Mouse (Mus musculus) adrenal gland, adult 18-20 months (tissue): Measurements from ENCODE around the gene Loxl4. TPM values are rescaled to one million over a fixed set of nuclear protein-coding genes. Genes with fewer than 3 reads are reported as not detected.

Experiments
- DNase-seq, 2 experiments: peaks; one replicate each; pipeline ENCODE4 v3.0.0; 2021 to 2022; ENCODE audit warnings: low spot score in 2 of 2
- total RNA-seq, 2 experiments: library from RNA; stranded (reverse); gene quantifications; 1 replicate in 1 of 2; 2 replicates in 1 of 2; pipeline ENCODE4 v1.2.3; 2021

Loxl4 gene
- total RNA-seq, 2 experiments from 2014 or later, result 2.0 to 11.5 TPM

DNA sequence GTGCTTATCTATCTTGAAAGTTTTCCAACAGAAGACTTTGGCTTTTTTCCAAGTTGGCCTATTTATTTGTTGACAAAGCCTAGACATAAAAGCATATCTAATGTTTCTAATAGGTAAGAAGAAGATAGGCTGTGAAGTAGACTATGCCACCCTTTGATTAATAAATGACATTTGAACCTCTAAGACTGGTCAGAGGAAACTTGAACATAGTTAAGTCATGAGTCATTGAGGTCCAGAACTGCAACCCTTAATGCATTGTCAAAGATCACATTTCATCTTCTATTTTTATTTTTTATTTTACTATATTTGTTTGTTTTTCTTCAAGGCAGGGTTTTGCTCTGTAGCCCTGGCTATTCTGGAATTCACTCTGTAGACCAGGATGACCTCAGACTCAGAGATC lies 45.6 kb downstream of the Loxl4 start:
- no peak for DNase-seq

DNA sequence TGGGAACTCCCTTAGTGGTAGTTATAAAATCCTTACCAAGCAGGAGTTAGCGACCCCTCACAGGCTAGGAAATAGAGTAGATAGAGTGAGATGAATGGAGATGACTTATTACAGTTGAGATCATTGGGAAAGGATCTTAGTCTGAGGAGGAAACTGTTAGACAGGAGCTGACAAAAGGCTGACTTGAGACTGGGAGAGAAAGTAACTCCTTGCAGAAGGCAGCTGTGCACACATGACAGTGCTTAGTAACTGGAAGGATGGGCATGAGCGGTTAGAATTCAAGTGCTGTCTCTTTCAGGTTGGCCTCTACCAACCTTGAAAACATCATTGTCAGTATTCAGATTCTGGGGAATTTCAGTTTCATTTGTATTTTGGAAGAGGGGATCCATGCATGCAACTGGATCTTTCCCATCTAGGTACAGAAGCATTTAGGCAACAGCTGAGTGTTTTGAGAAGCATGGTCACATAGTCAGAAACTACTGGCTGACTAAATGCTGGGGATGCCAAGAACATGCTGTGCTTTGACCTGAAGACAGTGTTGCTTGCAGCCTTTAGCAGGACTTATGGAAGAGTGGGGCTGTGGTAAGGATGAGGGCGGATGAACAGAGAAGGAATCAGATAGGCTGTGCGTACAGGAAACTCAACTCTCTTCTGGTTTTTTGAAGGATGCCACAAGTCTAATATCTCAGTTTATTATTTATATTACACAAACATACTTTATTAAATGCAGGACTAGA lies 46.2 kb downstream of the Loxl4 start:
- no peak for DNase-seq

DNA sequence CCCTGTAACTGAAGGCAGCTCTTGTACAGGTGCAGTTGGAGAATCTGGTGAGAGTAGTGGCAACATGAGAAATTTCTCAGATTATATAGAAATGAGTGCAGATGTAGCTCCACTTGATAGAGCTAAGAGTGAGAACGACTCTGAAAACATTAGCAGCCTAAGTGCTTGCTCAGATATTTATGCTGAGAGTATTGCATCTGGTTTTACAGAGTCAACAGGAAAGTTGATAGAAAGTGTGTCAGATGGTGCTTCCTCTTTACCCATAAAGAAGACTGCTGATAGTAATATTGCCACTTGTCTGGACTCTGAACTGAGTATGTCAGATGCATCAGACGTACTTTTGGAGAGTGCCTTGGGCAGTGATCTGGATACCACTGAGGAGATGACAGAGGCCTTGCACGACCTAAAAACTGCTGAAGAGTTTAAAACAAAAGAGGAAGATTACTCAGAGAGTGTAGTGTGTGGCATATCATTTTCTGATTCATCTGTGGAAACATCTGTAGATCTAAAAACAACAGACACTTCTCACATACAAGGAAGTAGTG lies 48.8 kb downstream of the Loxl4 start:
- no peak for DNase-seq

DNA sequence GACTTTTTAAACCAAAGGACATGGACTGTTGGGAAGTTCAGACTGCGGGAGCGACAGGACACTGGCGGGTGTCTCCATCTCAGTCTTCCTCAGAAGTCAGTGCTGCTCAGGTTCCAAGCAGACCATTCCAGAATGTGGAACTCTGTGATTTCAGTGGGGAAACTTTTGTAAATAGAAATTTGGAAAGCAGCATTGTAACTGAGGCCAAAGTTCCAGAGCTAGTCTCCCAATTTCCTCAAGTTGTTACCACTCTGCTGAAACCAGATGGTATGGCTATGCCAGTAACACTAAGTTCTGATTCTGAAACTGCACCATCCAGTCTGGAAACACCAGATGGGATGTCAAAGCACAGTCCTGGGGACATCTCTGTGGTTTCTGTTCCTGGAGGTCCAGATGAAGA lies 49.6 kb downstream of the Loxl4 start:
- no peak for DNase-seq

DNA sequence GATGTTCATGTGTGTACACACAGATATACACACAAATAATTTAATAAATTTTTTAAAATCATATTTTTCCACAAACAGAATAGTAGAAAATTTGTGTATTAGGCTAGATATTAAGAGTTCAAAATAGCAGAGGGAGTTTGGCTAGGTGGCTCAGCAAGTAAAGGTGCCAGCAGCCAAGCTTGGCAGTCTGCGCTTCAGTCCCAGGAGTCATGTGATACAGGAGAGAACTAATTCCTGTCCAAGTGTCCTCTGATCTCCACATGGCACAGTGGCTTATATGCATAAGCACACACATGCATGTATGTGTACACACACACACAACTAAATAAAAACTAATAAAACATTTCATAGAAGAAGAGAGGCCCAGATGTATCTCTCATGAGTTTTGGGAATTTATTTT lies 50.6 kb downstream of the Loxl4 start:
- DNase-seq, result no peak

DNA sequence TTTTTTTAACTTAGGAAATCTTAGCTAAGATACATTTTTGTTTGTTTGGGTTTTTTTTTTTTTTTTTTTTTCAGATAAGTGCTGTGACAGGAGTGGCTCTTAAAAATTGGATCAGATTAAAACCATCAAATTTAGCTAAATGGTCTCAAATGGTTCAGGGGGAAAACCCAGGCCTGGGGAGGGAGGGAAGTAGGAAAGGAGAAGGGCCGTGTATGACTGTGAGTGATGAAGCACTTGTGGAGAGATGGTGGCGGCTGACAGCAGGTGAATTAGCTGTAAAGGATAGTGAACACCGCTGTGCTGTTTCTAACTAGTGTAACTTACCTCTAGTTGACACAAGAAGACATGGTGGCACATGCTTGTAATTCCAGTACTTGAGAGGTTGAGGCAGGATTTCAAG lies 53.9 kb downstream of the Loxl4 start:
- no peak for DNase-seq

Other genes with a start within 250 kb of the Loxl4 start
- under 1 TPM; 0.70 TPM for gene Crtac1, start 181.0 kb downstream of the Loxl4 start, total RNA-seq
- gene R3hcc1l, start 94.1 kb downstream of the Loxl4 start, total RNA-seq, result 10 to 100 TPM; 23.8 to 26.9 TPM
- gene Pyroxd2, start 140.0 kb upstream of the Loxl4 start, total RNA-seq, result 10 to 100 TPM; 23.1 to 46.7 TPM
- gene Hps1, start 167.2 kb upstream of the Loxl4 start, total RNA-seq, result 10 to 100 TPM; 19.7 to 26.3 TPM